Mouse (Mus musculus) megakaryocyte progenitor cell, adult 5-6 weeks (primary cell): ENCODE measurements around the gene Pabpn1l. TPM values are rescaled to one million over a fixed set of nuclear protein-coding genes. Genes with fewer than 3 reads are reported as not detected.
A peak's percentile ranks its signal among the peaks of the same experiment; 100 is the strongest.
"Not testable (repeated sequence)": the region's sequence is repeated elsewhere in the genome, so short reads cannot be mapped to it uniquely, and the experiment has no call there.

ENCODE experiments used
- ATAC-seq: replicated peaks from 2 replicates; pipeline ENCODE4 v1.8.0; 2016; ENCODE audit warnings: mild to moderate bottlenecking, moderate TSS enrichment, inconsistent platforms; ENCODE audit not compliant: poor library complexity
- total RNA-seq, 2 experiments: library from RNA; stranded (forward) in 1 of 2; stranded (reverse) in 1 of 2; fragments of 157-497, 149-512 nt in 1 of 2; fragments of 200-1000 nt in 1 of 2; gene quantifications; 2 replicates each; pipeline versions ENCODE4 v1.2.3 to v1.2.4; 2015 to 2017

Gene Pabpn1l
- total RNA-seq, 2 experiments from 2014 or later, result 0.12 TPM; not detected in 1

DNA sequence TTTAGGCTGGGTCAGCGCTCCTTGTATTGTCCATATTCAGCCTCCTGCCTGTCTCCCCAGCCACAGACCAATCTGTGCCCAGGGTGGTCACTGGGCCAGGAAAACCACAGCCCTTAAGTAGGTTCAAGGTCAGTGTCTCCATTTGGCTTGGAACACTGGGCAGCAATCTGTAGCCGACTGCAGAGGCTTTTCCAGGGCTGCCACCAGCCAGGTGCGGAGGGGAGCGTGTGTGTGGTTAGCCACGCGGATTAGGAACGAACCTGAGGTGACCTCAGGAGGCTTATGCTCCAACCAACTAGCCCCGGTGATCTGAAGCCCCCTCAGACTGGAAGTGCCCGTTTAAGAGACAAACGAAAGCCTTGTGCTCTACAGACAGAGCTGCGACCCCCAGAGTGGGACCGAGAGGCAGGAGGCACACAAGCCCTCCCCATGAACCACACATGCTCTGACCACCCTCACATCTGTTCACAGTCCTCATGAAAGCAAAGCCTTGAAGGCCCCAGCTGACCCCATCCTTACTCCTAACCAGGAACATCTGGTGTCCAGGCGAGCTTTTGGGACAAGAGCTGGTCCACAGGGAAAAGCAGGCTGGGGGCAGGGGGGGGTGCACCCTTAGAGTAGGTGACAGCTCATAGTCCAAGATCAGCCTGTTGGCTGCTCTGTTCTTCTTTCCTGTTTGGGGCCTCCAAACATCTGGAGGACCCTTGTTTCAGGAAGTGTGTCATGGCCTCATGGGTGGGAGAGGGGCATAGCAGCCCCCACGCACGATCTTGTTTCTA, 25.8 kb upstream of the Pabpn1l start:
- no peak for ATAC-seq

DNA sequence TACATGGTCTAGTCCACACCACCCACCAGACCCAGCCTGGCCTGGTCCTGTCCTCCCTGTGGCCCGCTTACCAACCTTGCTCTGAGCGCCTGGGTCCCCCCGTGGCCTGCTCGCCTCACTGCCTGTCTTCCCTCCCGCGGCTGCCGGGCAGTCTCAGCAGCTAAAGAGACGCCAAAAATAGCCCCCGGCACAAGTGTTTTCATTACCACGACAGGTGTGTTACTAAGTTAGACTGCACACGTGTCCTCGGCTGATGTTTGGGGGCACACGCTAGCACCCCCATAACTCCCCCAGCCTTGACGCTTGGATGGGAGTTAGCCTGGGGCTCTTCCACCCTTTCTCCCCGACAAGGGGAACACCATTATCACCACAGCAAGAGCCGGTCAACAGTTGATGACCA, 23.8 kb upstream of the Pabpn1l start:
- no peak for ATAC-seq

DNA sequence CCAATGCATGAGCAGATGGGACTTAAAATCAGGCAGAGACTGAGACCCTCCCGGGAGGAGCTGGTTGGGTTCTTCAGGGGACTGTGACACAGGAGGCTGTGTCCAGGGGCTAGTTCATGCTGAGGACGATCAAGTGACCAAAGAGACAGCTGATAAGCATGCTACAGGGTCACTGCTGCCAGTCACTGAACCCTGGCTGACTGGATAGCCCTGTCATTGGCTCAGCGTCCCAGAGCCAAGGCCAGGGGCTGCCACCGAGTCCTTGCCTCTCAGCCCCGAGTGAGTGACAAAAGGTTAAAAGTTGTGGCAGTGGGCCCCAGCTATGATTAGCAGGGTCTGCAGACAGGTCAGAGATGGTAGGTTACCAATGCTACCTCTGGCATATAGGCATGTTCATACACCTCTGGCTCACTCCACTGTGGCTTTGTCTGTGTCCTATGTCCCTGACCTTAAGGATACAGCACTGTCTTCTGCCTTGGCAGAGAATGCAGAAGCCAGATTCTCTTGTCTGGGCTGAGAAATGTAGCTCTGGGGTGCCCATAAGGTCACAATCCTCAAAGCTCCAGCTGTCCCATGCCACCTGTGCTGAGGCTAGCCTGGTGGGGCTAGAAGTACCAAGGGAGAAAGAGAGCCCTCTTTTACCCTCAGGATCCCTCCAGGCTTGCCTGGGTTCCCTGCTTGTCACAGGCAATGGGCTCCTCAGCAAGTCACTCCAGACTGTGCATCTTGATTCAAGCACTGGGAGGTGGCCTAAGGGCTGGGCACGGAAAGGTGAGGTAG, 21.8 kb upstream of the Pabpn1l start:
- no peak for ATAC-seq

DNA sequence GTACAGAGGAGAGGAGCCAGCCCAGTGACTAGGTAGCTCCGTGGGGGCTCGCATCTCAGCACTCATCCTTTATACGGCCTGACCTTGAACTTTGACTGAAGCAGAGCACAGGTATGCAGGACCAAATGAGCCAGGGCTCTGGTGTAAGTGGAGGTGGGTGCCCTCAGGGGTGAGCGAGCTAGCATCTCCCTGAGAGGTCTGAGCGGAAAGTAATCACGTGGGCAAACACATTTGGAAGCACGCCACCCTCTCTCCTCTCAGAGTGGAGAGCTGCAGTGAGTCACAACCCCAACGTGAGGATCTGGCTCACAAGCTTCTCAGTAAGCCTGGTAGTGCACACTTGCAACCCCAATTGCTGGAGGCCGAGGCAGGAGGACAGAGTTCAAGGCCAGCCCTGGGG, 19.5 kb upstream of the Pabpn1l start:
- ATAC-seq, result no peak

DNA sequence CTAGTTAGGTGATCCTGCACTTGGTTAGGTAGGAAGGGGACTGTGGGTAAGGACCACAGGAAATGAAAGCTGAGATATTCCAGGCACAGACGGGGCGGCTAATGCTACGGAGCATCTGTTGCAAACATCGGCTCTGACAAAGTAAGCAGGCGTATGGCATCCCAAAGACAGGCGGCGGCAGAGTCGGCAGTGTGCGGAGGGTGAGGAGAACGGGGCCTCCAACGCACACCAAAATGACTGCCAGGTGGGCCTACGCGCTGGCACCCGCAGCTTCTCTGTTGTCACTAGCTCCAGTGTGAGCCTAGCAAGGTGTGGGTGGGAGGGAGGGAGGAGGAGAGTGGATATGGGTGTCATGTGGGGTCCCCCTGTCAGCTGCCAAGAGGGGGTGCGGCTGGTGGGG, 18.9 kb upstream of the Pabpn1l start:
- no peak for ATAC-seq

DNA sequence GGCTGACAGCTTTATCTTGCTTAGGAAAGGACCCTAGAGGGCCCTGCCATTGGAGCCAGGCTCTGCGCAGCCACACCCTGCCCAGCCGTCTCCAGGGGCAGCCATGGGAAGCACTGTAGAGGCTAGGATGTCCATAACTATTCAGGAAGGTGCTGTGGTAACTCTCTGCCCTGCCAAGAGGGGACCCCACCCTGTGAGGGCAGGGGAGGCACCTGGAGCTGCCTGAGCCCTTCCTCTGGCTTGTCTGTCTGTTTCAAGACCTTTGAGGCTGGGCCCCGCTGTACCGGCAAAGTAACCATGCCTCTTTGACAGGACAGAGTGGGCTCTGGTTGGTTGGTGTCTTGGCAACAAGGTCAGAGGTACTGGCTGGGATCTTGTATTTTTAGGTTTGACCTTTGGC, 18.3 kb upstream of the Pabpn1l start:
- ATAC-seq, result no peak

DNA sequence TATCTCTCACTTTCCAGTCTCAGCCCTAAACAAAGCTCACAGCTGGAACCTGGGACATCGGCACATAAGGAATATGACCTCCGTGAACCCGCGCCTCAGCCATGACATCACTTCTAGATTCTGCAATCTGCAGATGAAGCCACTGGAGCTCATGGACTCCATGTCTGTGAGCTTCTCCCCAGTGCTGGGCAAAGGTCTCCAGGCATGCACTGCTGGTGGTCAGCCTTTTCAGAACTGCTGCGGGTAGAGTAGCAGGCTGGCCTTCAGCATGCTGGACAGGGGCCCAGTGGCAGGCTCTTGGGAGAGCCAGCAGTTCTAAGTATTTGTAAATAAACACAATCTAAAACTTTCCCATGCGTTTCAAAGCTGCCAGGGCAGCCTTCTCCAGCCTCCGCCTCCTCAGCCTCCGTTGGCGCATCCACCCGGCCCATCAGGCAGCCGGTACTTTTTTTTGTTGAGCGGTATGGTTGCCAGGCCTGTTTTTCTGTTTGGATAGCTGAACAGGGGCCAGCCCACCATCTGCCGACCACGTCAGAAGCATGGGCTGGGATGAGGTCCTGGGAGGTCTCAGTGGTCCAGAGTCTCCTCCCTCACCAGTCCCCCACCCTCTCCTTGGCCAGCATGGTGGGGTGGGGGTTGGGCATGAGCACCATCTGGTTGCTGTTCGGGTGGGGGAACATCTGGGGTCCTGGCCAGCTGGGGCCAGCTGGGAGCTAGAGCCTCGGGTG, 17.1 kb upstream of the Pabpn1l start:
- no peak for ATAC-seq

DNA sequence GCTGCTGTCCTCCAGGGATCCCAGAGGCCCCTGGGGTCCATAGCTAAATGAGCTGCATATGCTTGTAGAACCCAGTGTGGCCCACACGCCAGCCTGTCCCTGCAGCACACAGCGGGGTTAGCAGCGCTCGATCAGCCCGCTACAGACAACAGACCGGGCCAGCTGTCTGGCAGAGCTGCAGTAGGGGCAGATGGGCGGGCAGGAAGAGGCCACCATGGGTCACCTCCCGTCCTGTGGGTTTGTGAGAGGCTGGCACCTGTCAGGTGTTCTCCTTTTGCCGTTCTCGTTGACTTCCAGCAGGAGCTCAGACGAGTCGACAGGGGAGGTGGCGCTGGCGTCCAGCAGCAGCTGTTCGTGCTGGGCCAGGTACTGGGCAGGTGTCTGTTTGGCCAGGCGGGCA, 16.1 kb upstream of the Pabpn1l start:
- ATAC-seq, result no peak

DNA sequence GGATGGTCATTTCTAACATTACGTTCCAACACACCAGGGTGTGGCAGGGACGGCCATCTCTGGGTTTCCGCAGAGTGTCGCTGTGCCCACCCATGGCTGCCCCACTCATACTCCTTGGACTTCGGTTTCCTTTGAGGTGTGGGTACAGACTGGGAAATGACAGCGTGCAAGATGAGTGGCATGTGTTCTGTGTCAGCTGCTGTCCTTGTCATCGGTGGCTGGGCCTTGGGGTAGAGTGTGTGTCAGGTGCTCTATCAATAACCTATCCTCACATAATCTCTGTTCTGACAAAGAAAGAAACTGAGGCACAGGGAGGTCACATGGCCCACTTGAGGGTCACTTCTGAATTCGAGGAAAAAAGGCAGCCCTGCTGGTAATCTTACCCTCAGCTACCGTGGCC, 14.7 kb upstream of the Pabpn1l start:
- no peak for ATAC-seq

DNA sequence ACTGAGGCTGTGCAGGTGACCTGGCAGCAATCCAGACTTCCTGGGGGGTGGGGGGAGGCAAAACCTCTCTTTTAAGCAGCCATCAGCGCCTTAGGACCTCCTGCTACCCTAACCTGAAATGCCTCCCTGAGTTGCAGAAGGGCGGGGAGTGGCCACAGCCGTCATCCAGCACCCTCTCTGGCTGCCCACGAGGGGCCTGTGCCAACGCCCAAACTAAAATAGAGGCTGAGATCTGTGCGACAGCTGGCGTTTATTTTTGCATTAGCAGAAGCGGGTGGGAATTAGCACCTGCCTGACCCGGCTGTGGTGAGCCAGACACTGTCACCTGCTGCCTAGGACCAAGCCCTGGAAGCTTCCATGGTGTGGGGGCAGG, 14.2 kb upstream of the Pabpn1l start:
- ATAC-seq, result no peak

DNA sequence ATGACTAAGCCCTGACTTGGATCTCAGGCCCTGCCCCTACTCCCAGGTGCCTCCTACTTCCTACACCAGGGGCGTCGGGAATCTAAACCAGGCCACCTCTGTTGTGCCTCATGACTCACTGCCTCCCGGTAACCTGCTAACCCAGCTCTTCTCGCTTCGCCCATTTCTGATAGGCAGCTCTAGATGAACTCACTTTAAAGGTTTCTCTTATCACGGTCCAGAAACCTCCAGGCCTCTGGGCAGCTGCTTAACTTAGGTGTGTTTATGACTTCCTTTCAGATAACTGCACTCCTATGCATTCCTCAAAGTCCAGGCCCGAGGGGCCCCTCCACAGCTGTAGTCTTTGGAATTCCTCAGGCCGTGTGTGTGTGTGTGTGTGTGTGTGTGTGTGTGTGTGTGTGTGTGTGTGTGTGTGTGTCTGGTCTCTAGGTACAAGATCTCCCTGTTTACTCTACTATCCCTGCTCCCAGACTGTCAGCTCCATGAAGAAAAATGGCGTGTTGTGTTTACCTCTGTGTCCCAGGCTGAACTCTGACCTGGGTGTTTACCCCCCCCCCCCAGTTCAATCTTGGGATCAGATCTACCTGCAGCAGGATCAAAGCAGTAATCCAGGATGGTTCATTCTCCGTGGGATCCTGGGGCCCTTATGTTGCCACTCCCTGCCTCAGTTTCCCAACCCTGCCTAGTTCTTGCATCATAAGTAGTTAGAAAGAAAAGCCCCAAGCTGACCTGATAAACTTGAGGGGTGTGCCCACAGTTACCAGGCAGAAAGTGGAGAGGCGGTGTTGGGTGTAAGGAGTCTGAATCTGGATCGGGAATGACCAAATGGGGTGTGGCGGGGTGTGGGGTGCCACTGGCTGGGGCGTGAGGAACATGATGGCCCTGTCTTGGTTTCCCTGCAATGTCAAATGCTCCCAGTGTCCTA, 13.6 kb upstream of the Pabpn1l start:
- peak; percentile 59 for ATAC-seq

DNA sequence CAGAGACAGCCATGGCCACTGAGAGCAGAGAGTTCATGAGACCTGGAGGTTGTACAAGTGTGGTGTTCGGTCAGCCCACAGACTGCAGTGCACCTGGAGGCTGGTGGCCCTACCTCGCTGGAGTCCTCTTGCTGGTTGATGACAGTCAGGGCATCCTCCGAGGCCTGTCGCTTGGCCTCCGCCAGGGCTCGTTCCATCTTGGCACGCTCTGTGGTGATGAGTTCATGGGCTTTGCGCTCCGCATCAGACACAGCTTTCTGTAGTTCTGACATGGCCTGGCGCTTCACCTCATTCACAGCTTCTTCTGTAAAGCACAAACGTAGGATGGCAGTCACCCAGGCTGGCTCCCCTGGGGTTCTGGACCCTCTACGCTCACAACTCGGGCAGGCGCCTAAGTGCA, 10.7 kb upstream of the Pabpn1l start:
- no peak for ATAC-seq

DNA sequence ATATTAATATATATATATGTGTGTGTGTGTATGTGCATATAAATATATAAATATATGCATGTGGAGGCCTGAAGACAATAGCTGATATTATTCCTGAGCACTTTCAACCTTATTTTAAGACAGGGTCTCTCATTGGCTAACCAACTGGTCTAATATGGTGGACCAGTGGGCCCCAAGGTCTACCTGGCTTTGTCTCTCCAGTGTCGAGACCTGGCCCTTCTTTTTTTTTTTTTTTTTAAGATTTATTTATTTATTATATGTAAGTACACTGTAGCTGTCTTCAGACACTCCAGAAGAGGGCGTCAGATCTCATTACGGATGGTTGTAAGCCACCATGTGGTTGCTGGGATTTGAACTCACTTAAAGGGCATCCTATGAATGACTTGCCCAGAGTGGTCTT, 9.6 kb upstream of the Pabpn1l start:
- not testable (repeated sequence) for ATAC-seq

DNA sequence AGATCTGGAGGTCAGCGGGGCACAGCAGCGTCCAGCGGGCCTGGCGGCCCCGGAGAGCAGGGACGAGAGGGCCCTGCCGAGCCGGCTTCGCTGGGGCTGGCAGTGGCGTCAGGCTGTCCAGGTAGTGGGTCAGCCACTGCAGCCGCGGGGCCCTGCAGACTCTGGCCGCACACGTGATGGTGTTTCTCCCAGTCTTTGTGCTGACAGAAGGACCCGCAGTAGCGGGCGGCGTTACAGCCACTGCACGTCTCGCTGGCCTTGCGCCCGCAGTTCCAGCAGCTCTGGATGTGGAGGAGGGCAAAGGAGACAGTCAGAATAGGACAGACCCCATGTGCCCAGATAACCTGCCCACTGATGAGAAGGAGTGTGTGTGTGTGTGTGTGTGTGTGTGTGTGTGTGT, 8.2 kb upstream of the Pabpn1l start:
- ATAC-seq, result no peak

DNA sequence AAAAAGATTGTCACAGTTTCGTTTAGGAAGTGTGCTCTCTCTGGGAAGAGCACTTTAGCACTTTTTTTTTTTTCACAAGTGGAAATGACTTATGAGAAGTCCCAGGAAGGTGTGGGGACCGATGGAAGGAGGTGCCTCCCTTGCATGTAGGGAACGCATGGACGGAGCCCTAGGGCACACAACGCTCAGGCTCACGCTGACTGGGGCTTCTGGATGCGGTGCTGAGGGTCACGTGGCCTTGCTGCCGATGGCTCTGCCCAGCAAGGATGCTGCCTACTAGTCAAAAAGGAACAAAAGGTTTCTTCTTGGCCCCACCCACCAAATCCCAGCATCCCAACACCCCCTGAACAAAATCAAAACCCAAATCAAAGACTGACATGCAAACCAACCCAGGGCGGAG, 6.8 kb upstream of the Pabpn1l start:
- ATAC-seq, result no peak

DNA sequence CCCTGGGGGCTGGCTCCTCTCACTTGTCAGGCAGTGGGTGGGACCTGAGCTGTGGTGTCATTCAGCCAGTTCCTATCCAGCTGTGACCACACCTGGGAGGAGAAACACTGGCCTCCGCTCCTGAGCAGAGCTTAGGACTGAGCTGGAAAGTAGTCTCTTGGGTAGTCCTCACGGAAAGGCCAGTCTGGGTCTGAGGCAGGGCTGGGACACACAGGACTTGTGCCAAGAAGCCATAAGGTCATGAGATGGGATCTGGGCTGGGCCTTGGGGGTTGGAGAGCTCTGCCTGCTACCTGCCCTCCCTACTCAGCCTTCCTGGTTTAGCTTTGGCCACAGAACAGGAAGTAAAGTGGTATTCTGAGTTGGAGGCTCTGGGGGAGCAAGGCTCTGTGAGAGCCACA, 4.4 kb upstream of the Pabpn1l start:
- ATAC-seq, result peak; percentile 27

DNA sequence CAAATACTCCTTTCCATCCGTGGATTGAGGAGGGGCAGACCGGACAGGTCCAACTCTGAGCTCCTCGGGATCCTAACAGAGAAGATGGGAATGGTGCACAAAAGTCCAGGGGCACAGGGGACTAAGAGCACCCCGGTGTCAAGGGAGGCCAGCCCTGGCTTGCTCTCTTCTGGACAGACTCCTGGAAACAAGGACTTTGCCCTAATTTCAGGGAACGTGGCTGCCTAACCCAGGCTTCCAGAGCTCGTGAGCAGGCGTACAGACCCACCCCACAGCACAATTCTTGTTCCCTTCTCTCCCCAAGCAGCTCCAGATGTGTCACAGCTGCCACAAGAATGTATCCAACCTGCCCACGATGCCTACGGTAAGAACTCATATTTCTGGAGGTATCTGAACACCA, 3.3 kb upstream of the Pabpn1l start:
- no peak for ATAC-seq

DNA sequence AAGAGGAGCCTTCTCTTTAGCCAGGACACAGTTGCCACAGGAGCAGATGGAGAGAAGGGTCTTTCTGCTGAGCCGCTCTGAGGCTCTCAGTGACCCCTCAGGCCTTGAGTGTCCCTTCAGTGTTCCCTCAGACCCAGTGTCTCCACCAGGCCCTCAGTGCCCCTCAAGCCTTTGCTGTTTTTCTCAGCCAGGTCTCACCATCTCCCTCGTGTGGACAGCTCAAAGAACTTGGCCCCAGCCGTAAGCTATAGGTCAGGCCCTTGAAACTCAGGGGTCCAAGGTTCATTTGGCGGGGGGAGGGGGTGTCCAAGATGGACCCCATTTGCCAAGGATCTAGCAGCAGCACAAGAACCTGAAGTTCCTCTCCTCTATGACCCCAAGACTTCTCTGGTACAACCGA, 2.1 kb upstream of the Pabpn1l start:
- ATAC-seq, result no peak

DNA sequence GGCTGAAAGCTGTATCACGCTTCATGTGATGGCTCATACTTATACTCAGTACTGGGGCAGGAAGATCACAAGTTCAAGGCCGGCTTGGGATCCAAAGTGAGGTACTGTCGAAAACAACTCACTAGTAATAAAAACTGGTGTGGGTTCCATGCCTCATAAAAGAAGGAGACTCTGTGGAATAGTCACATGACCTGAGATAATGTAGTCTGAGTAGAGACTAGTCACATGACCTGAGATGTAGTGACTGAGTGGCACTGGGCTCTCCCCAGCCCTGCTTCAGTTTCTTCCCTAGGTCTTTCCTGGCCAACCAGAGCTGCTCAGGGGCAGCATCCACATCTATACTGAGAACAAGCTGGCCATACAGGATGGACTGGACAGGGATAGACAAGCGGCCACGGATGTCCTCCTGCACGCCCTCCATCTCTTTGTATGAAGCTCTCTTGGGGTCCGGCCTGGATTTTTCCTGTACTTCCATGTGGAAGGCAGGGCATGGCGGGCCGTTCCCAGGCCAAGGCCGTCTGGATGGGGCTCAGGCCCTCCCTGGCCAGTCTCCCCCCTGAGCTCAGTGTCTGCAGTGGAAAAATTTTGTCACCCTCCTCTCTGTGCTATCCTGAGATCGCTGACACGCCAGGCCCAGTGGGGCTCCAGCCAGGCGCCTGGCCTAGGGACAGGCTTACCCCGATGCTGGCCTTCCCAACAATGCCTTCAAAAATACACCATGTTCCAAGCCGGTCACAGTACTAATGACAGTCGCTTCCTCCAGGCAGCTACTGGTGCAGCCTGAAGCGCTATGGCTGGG, 1.5 kb upstream of the Pabpn1l start:
- ATAC-seq, result no peak

DNA sequence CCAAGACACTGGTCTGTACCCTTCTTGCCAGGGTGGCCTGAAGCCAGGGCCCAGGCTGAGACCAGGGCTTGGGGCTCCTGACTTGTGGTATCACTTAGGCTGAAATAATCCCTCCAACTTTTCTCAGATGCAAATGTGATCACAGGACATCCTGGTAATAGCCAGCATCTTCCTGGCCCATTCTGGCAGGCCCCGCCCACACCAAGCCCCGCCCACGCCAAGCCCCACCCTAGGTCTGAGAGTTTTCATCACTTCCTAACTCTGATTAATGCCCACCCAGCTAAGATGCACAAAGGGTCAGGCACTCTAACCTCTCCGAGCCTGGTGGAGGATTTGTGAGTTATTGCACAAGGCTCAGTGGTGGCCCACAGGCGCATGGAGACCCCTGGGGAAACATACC, 2.1 kb downstream of the Pabpn1l start:
- no peak for ATAC-seq
